Mouse (Mus musculus) E14TG2a.4 (cell line): ENCODE measurements around the gene Mrpl38.

Source experiments
- H3K27me3 ChIP-seq: 2 replicates; pipeline ENCODE4 v1.6.1; 2014; ENCODE audit warnings: low read length, control low read depth; ENCODE audit not compliant: insufficient read depth
- H3K36me3 ChIP-seq: 2 replicates; pipeline ENCODE4 v1.6.1; 2014; ENCODE audit warnings: low read length, control low read depth; ENCODE audit not compliant: insufficient read depth
- H3K4me1 ChIP-seq: replicated peaks from 2 replicates; pipeline ENCODE4 v1.6.1; 2014; ENCODE audit warnings: low read depth, low read length, control low read depth
- H3K4me3 ChIP-seq: replicated peaks from 2 replicates; pipeline ENCODE4 v1.5.1; 2014; ENCODE audit warnings: mild to moderate bottlenecking, low read length
- H3K9me3 ChIP-seq: 2 replicates; pipeline ENCODE4 v1.6.1; 2014; ENCODE audit warnings: low read length, control low read depth
- CTCF ChIP-seq: conservative IDR thresholded peaks from 2 replicates; pipeline ENCODE4 v1.5.1; 2014; ENCODE audit warnings: low read length
- NANOG ChIP-seq: IDR thresholded peaks from 2 replicates; pipeline ENCODE4 v1.6.1; 2014; ENCODE audit warnings: borderline replicate concordance, low read length, mixed read lengths
- POU5F1 ChIP-seq: IDR thresholded peaks from 2 replicates; pipeline ENCODE4 v1.6.1; 2014; ENCODE audit warnings: low read length, borderline replicate concordance

Gene Mrpl38

DNA sequence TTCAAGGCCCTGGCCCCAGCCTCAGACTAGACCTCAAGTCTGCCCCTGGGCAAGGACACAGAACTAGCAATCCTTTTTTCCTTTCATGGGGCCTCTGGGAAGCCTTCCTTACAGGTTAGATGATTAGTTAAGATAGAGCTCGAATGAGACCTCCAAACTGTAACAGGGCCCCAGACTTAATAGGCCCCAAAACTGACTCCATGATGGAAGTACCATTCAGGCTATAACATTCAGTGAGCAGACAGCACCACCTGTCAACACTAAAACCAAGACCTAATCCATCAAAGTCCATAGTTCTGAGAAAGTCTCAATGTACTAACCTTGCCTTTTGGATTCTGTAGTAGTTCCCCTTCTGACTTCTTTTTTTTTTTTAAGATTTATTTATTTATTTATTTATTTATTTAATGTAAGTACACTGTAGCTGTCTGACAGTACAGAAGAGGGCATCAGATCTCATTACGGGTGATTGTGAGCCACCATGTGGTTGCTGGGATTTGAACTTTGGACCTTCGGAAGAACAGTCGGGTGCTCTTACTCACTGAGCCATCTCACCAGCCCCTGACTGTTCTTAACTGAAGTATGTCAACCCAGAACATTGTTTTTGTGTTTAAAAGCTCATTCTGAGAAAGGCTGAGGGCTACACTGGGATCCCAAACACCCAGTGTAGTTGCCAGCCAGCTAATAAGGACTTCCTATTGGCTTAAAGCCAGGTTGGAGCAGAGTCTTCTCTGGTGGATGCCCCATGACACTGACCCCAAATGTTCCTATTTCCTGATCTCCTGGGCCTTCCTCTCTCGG is 31.5 kb upstream of the Mrpl38 start:
- Histone ChIP-seq H3K4me1 (peaks cover 38% of the 10 kb centered on the region), H3K4me3 (no peak overlapping the region), H3K27me3 (peaks cover 7% of the 10 kb centered on the region; the same call in 1 of the 2 replicates), H3K9me3 (no peaks in the 10 kb centered on the region), H3K36me3 (peaks cover 39% of the 10 kb centered on the region)
- TF ChIP-seq NANOG: no peak
- no peak for TF ChIP-seq POU5F1
- TF ChIP-seq CTCF: no peak

DNA sequence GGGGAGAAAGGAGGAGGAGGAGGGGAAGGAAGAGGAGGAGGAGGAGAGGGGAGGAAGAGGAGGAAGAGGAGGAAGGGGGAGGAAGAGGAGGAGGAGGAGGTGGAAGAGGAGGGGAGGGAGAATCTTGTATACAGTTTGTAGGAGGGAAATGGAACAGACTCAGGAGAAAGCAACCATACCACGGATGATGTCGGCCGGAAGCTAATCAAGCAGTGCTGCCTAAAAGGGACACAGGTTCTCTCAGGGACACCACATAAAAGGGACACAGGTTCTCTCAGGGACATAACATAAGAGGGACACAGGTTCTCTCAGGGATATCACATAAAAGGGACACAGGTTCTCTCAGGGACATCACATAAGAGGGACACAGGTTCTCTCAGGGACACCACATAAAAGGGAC is 30.5 kb upstream of the Mrpl38 start:
- Histone ChIP-seq H3K36me3 (peaks cover 37% of the 10 kb centered on the region), H3K4me3 (no peak overlapping the region), H3K9me3 (no peaks in the 10 kb centered on the region), H3K27me3 (peaks cover 7% of the 10 kb centered on the region; the same call in 1 of the 2 replicates), H3K4me1 (peaks cover 30% of the 10 kb centered on the region)
- TF ChIP-seq POU5F1 (no peak), NANOG (no peak), CTCF (no peak)

DNA sequence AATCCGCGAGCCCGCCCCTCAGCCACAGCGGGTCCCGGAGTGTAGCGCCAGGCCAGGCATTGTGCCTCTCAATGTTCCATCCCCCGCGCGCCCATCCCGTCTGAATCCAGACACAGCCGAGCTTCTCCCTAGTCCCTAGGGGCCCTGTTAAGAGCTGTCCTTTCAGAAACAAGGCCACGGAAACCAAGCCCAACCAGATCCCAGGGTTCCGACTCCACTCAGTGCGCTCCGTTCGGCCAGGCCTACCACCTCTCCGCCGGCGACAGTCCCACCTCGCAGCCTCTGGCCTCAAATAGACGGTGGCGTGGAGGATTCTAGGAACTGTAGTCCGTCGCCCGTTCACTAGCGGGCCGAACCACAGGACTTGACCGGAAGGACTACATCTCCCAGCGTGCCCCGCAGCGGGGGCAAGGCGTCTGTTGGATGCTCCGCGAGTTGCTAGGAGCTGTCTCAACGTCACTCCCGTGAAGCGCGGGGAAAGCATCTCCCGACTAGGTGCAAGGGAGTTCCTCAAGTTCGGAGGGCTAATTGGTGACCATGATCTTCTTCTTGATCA is 29.3 kb upstream of the Mrpl38 start, which contains the start of gene Fbf1:
TSS of gene Fbf1 (minus strand) at position 283 of the 556 bp plus-strand sequence.
- H3K36me3 ChIP-seq: peaks cover 32% of the 10 kb centered on the region
- H3K27me3 ChIP-seq: peaks cover 15% of the 10 kb centered on the region; the same call in 1 of the 2 replicates
- H3K9me3 ChIP-seq: no peaks in the 10 kb centered on the region
- no peak for TF ChIP-seq POU5F1
- no peak for TF ChIP-seq NANOG
- TF ChIP-seq CTCF: no peak
- H3K4me1 ChIP-seq: peaks cover 40% of the 10 kb centered on the region
- H3K4me3 ChIP-seq: peak within 1 kb of the TSS; percentile 86

DNA sequence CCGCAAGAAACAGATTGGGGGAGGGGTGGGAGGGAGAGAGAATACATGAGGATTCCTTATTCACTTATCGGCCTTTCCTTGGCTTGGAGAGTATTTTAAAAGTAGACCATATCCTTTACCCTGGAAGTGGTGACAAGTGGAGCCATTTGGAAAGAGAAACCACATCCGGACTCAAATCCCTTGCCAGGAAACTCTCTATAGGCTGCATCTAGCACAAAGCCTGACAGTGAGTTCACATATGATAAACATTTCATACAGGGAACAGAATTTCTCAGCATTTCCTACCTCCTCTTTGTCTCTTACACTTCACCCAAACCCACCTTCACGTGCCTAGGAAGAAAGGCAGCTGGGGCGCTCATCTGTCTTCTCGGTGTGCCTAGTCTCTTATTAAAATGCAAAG is 28.6 kb upstream of the Mrpl38 start:
- TF ChIP-seq CTCF: no peak
- TF ChIP-seq POU5F1: no peak
- no peak for TF ChIP-seq NANOG
- H3K36me3 ChIP-seq: peaks cover 25% of the 10 kb centered on the region

DNA sequence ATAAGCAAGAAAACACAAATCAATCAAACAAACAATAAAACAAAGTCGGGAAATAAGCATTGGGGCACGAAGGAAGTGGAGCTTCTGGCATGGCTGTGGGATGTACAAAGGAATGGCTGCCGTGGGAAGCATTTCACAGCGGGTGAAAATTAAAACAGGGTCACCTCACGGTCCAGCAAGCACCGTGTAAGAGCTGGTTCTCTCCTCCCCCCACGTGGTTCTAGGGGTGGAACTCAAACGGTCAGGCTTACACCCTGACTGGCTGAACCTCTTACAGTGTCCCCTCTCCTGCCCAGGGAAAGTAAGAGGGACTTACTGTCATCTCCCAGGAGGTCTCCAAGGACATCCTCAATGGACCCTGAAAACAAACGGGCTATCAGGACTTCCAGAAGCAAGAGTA is 24.3 kb upstream of the Mrpl38 start:
- Histone ChIP-seq H3K4me1 (peaks cover 58% of the 10 kb centered on the region), H3K27me3 (peaks cover 9% of the 10 kb centered on the region; the same call in 1 of the 2 replicates), H3K36me3 (peaks cover 45% of the 10 kb centered on the region), H3K9me3 (no peaks in the 10 kb centered on the region), H3K4me3 (peak overlapping the region; percentile 61)
- no peak for TF ChIP-seq CTCF
- no peak for TF ChIP-seq POU5F1
- TF ChIP-seq NANOG: no peak

More for the DNA sequence above, 28.6 kb upstream of the Mrpl38 start:
- peaks cover 16% of the 10 kb centered on the region; the same call in 1 of the 2 replicates for H3K27me3 ChIP-seq
- peaks cover 46% of the 10 kb centered on the region for H3K4me1 ChIP-seq
- no peaks in the 10 kb centered on the region for H3K9me3 ChIP-seq
- peak overlapping the region; percentile 86 for H3K4me3 ChIP-seq

DNA sequence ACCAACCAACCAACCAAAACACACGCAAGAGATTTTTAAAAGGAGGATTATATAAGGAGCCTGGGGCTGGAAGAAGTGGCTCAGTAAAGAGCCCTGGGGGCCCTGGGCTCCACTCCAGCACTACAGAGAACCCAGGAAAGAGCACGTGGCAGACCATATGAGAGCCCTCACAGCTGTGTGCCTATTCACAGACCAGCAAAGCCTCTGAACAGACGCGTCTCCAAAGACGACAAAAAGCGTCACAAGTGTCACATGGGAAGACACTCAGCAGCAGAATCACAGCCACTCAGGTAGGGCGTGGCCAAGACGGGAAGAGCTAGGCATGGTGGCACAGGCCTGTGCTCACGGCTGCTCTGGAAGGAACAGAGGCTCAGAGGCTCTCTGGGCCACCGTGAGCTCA is 23.5 kb upstream of the Mrpl38 start:
- Histone ChIP-seq H3K9me3 (no peaks in the 10 kb centered on the region), H3K4me1 (peaks cover 62% of the 10 kb centered on the region), H3K27me3 (peaks cover 9% of the 10 kb centered on the region; the same call in 1 of the 2 replicates), H3K36me3 (peaks cover 49% of the 10 kb centered on the region), H3K4me3 (peak overlapping the region; percentile 61)
- TF ChIP-seq NANOG (no peak), CTCF (no peak), POU5F1 (no peak)

DNA sequence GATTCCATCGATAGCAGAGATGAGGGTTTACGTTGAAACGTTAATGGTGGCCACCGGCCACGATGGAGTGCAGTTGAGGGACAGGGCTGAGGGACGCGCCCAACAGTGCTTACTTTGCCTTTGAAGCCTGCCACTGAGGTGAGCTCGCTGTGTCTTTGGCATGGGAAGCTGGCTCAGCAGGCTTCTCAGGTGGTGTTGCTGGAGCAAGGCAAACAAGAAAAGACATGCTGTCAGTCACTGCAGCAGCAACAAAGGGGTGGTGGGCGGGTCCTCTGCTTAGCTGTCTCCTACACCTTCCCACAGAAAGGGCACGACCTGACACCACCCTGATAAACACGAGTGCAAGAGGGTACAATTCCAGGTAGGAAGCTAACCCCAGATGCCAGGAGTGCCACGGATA is 22.6 kb upstream of the Mrpl38 start:
- H3K9me3 ChIP-seq: no peaks in the 10 kb centered on the region
- 0 out of 2 replicates have a peak overlapping the region, but pooled peaks have one; percentile 20 for H3K4me3 ChIP-seq
- TF ChIP-seq CTCF (no peak), POU5F1 (no peak), NANOG (no peak)
- H3K4me1 ChIP-seq: peaks cover 62% of the 10 kb centered on the region
- peaks cover 9% of the 10 kb centered on the region; the same call in 1 of the 2 replicates for H3K27me3 ChIP-seq
- H3K36me3 ChIP-seq: peaks cover 57% of the 10 kb centered on the region

DNA sequence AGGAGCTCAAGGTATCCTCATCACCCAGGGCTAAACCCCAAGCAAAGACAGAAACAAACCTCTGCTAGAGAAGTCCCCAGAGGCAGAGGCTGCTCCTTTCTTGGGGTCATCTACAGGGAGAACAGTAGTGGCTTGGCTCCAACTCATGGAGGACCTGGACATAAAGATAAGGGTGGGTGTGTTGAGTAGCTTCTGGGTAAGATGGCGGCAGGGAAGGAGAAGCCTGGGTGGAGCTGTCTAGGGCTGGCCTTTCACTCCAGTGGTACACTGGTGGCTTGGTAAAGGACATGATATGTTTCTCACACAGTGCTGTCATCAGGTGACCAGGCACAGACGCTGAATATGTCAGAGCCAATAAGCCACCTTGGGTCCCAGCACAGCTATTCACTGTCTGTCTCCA is 12.3 kb upstream of the Mrpl38 start:
- Histone ChIP-seq H3K4me3 (no peak overlapping the region), H3K36me3 (peaks cover 89% of the 10 kb centered on the region), H3K27me3 (peaks cover 25% of the 10 kb centered on the region), H3K9me3 (no peaks in the 10 kb centered on the region), H3K4me1 (peaks cover 37% of the 10 kb centered on the region)
- TF ChIP-seq CTCF (no peak), POU5F1 (no peak), NANOG (no peak)

DNA sequence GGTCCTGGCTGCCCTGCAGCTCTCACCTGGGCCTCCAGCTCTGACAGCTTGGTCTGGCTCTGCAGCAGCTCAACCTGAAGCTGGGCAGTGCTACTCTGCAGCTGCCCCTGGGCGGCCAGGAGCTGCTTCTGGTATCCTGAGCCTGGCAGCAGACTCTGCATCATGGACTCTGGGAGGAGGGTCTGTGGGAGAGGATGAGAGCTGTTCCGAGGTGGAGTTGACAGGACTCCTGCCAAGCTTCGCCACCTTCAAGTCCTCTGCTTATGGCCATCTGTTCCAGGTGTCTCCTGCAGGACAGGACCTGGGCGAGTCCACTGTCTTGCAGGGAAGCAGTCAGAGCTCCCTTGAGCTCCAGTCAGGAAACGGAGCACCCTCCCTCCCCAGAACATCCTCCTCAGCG is 10.7 kb upstream of the Mrpl38 start:
- TF ChIP-seq POU5F1 (no peak), CTCF (no peak), NANOG (no peak)

More for the DNA sequence above, 10.7 kb upstream of the Mrpl38 start:
- H3K36me3 ChIP-seq: peaks cover 84% of the 10 kb centered on the region
- H3K4me1 ChIP-seq: peaks cover 53% of the 10 kb centered on the region
- peak overlapping the region; percentile 46; the same call in 1 of the 2 replicates for H3K4me3 ChIP-seq
- H3K9me3 ChIP-seq: no peaks in the 10 kb centered on the region
- peaks cover 25% of the 10 kb centered on the region for H3K27me3 ChIP-seq
